Mouse (Mus musculus) stomach, postnatal 0 days (tissue): ENCODE measurements around the gene Cmtr2.

Source experiments
- CTCF ChIP-seq: IDR thresholded peaks from 2 replicates; pipeline ENCODE4 v1.5.1; 2016; ENCODE audit warnings: antibody characterized with exemption, low read depth, mild to moderate bottlenecking, moderate library complexity
- EP300 ChIP-seq: optimal IDR thresholded peaks from 2 replicates; pipeline ENCODE3; 2016; ENCODE audit warnings: antibody characterized with exemption

GRCm38 (mm10) chr8:110174826-110175225 lies 40.6 kb upstream of the Cmtr2 start:
- TF ChIP-seq EP300 (no peak), CTCF (no peak)
